Mouse (Mus musculus) gonadal fat pad, adult 2 months (tissue): ENCODE results near the gene Elovl1. TPM values are rescaled to one million over a fixed set of nuclear protein-coding genes. Genes with fewer than 3 reads are reported as not detected.
A peak's percentile ranks its signal among the peaks of the same experiment; 100 is the strongest.

ENCODE experiments used
- DNase-seq: peaks from one replicate; pipeline ENCODE4 v3.0.0-alpha.2; 2012; ENCODE audit warnings: low read depth
- polyA plus RNA-seq: library from polyadenylated mRNA; depleted of rRNA; stranded (reverse); fragments of >200 nt; gene quantifications from 2 replicates; pipeline ENCODE4 v1.2.3, GENCODE M21; 2012; rRNA removed

Gene Elovl1
- 120 and 164 TPM in 2 replicates for polyA plus RNA-seq

DNA sequence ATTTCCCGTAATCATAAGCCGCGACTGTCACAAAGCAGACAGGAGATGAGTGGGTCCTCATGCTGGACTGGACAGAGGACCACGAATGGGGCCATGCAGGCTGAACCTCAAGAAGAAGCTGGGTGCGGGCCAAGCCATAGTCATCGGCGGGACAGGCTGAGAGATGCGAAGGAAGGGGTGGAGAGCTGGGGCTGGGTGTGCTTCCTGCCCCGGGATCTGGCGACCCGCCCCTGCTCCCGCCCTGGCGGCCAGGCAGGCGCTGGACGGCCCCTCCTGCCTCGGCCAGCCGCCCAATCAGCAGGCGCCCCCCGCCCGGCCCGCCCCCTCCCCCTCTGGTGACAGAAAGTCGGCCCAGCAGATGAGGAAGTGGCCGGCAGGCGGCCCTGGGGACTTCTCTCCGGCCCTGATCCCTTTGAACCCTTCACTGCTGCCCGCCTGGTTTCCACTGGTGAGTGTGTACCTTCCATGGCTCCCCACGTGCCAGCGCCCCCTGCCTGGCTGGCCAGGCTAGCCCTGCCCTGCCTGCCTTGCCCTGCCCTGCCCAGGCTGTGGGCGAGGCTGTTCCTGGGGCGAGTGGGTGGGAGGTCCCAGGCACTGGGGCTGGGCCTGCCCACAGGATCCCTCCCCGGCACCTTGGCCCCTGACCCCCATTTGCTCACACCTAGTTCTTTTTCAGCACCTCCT is at the start of gene Elovl1:
TSS of gene Elovl1 (plus strand) at position 326 of the 684 bp plus-strand sequence.
- DNase-seq = no peak

DNA sequence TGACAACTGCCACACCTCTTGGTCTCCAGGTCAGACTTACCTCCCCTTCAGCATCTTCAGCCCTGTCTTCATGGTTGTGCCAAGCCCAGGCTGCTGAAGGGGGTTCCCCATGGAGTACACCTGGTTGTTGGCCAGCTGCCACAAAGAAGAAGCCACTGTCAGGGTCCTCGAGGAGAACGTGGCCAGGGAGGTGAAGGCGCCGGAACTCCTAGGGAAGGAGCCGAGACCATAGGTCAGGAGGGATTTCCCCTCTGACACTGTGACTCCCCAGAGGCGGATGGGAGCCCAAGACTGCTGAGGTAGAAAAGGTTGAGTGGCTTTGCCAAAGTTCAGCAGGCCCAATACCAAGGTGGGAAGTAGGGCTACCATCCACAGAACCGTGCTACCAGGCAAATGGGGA is 44.6 kb upstream of the Elovl1 start:
- DNase-seq = no peak

DNA sequence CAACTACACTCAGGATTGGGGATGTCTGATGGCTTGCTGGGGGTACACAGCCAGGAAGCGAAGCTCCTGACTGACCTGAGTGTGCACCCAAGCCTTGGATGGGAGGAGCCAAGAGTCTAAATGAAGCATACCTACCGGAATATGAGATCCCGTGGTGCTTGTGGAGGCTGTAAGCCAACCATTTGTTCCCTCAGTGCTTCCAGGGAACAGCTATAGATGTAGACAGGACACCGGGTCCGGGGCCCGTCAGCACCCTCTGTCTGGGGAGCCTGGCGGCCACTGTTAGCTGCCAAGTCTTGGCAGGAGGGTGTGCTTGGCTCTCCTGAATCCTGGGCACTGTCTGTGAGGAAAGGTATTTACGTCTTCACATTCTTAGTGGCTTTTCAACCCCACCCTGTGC is 40.6 kb upstream of the Elovl1 start:
- no peak for DNase-seq

DNA sequence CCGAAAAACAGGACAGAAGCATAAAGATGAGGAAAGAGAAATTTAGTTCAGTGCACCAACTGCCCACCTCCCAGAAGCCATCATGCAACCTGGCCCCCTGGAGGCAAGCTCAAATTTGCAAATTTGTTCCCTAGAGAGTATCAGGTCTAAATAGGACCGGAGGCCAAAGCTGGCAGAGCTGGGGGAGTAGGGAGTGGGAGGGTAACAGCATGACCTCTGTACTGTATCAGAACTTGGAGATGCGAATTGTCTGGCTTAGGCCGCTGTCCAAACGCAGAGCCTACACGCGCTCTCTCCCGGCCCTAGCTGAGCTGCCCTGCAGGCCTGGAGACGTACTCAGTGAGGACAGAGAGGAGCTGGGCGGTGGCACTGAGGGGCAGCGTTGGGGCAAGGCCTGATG is 37.7 kb upstream of the Elovl1 start:
- no peak for DNase-seq

DNA sequence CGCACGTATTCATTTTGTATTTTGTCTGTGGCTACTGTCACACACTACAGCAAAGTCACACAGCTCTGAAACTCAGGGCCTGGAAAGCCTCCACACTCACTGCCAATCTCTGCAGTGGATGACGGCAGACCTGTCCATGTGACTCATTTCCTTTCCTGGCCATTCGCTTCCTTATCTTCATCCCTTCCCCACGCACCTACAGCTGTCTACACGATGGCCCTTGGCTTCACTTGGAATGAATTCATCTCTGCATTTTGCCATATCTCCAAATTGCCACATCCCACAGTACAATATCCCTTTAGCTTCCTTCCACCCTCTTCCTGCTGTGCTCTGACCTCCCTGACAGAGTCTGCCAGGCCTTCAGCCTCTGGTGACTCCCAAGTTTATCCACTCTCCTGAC is 33.4 kb upstream of the Elovl1 start:
- no peak for DNase-seq

DNA sequence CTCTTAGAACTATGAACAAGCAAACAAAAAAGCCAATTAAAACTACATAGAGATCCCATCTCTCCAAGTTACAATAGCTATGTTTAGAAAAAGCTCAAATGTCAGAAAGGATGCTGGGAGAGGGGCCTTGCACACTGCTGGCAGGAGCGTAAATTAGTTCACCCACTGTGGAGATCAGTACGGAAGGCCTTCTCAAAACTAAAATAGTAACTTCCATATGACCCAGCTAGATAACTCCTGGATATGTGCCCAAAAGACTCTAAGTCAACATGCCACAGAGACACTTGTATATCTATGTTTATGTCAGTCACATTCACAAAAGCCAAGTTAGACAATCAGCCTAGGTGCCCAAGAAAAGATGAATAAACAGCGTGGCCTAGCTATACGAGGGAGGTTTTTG is 32.6 kb upstream of the Elovl1 start:
- no peak for DNase-seq

DNA sequence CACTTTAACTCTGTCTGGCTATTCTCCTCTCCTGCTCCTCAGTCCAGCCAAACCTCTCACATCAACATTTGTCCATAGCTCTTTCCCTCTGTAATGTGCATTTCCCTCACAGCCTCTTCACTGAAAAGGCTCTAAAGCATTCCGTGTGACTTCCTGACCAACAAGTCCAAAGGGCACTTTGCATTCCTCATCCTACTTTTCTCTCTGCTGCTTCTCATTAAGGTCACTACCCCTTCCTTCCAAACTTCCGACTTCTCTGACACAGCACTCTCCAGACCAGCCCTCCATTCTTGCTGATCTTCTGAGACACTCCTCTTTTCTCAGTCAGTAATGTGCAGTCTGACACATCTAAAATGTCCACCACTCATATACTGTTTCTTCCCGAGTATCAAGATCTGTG is 31.5 kb upstream of the Elovl1 start:
- DNase-seq = no peak

DNA sequence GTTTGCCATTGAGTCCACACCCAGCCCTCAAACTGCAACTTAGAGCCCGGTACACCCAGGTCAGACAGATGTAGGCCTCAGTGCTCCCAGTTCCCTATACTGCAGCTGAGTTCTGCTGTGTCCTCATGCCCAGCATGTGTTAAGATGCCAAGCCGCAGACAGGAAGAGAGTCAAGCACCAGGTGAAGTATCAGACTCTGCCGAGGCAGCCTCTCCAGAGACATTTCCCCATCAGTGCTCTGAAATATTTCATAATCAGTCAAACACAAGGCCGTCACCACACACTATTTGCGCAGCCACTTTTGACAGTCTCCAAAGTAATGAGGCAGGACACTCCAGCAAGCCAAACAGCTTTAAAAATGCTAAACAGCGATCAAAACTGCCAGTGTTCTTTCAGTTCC is 29.5 kb upstream of the Elovl1 start:
- no peak for DNase-seq

DNA sequence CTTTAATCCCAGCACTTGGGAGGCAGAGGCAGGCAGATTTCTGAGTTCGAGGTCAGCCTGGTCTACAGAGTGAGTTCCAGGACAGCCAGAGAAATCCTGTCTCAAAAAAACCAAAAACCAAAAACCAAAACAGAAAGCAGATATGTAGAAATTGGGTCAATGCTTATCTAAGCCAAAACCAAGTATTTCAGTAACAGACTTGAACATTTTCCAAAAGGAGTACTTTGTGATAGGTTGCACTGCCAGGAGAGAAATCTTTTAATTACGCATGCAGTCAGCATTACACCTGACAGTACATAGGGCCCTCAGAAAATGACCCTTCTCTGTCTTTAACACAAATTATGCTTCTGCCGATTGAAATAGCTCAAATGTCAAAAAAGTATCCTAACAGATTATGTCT is 26.5 kb upstream of the Elovl1 start:
- DNase-seq = no peak

DNA sequence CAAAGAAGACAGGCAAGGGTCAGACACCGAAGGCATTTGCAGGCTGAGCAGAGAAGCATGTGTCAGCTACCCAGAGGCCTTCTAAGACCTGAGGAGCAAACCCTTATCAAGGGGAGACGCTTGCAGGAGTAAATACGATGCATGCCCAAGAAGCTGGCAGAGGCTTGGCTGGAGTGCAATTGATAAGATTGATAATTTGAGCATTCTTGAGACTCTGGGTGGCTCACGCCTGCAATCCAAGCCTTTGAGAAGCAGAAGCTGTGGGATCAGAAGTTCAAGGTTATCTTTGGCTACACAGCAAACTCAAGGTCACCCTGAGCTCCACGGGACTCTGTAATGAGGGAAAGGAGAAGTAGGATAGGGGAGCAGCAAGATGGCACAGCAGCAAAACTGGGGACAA is 26.0 kb upstream of the Elovl1 start:
- no peak for DNase-seq

DNA sequence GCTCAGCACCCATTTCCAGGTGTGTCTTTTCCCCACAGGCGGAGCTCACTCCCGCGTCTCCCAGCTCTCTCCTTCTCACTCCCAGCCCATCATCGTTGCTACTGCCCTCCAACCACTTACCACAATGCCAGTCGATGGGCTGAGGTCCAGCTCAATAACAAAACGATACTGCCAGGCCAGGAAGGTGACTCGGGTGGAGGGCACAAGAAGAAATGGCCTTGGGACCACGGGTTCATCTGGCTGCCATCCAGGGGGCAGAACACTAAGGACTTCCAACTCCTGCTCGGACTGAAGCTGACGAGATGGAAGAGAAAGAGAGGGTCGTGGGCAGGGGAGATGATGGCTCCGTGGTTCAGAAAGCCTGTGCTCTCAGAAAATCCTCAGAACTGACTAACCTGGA is 25.2 kb upstream of the Elovl1 start:
- no peak for DNase-seq

DNA sequence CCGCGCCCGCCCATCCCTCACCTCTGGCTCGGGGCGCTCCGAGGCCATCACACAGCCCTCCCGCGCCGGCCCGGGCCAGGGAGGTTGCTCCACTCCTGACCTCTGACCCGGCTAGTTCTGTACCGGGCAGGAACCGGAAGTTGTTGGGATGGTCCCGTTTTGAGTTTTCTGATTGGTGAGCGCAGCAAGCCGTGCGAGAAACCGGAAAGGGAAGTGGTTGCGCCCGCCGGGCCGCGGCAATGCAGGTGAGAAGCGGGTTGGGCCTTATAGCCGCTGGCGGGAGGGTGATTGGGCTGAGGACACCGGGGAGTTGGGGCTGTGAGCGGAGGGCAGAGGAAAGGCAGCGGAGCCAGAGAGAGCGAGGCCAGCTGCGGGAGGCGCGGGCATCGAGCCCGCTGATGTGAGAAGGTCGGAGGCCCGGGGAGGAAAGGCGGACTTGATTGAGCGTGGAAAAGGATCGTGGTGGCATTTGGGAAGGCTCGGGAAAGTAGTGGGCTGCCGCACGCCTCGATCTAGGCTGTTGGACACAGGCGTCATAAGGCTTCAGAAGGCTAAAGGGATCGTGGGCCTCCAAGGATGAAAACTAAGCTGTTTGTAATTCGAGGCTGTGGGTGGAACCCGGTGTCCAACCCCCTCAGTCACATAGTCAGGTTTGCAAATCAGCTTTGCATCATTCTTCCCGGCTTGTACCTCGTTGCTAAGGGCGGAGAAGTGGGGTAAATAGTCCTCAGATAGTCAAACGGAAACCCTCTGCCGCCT is 18.6 kb upstream of the Elovl1 start, which contains the start of the genes Szt2 and Med8:
TSS of gene Szt2 (minus strand) at position 132 of the 759 bp plus-strand sequence.
TSS of gene Med8 (plus strand) at position 196 of the 759 bp plus-strand sequence.
- no peak for DNase-seq

DNA sequence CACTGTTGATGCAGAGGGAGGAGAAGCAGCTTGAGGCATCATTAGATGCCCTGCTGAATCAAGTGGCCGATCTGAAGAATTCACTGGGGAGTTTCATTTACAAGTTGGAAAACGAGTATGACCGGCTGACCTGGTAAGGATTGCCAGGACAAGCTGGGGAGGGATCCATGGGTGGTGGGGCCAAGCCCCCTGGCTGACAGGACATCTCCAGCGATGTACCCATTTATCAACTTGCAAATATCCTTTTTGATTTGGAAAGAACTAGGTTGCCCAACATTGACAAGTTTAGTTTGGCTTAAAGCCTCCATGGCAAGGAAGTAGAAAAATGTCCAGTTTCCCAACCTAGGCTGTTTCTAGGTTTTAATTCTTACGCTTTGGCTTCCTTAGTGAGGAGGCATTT is 17.0 kb upstream of the Elovl1 start:
- peak; percentile 92 for DNase-seq

DNA sequence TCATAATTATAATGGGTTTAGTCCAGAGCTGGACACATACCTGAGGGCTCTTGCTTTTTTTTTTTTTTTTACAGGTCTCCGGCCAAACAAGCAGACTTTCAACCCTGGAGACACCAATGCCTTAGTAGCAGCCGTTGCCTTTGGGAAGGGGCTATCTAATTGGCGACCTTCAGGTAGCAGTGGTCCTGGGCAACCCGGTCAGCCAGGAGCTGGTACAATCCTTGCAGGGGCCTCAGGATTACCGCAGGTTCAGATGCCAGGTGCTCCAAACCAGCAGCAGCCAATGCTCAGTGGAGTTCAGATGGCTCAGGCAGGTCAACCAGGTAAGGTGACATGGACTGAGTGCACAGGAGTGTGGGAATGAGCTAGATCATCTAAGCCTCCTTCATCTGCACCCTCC is 14.3 kb upstream of the Elovl1 start:
- DNase-seq = no peak

DNA sequence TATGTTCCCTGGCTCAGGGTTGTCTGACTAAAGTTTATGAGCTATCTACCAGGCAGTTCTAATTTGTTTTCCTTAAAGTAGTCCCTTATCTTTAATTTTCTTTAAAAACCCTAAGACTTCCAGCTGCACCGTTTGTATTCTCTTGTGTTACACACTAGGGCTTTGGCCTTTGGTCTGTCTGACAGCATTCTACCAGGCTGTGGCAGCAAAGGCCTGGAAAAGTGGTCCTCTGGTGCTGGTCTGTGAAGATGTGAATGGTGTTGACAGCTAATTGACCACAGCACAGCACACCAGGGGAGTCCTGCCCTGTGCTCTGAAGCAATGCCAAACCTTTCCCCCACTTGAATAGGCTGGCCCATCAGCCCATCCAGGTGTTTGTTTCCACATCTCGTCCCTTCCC is 12.1 kb upstream of the Elovl1 start:
- DNase-seq = no peak

DNA sequence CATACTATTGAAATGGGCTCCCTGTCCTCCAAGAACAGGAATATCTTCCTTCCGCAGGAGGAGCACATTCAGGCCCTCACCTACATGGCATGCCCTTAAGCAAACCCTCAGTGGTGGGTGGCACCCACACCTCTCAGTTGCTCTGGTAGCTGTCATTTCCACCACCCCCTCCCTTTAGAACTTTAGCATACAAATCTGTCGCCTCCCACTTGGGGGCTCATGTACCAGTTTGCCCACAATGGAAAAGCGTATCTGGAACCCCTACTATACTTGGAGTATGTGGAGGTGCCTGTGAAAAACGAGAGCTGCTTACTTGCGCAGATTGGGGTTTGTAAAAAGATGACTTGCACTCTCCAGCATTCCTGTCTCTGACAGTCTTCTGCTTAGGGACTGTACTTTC is 11.6 kb upstream of the Elovl1 start:
- no peak for DNase-seq

DNA sequence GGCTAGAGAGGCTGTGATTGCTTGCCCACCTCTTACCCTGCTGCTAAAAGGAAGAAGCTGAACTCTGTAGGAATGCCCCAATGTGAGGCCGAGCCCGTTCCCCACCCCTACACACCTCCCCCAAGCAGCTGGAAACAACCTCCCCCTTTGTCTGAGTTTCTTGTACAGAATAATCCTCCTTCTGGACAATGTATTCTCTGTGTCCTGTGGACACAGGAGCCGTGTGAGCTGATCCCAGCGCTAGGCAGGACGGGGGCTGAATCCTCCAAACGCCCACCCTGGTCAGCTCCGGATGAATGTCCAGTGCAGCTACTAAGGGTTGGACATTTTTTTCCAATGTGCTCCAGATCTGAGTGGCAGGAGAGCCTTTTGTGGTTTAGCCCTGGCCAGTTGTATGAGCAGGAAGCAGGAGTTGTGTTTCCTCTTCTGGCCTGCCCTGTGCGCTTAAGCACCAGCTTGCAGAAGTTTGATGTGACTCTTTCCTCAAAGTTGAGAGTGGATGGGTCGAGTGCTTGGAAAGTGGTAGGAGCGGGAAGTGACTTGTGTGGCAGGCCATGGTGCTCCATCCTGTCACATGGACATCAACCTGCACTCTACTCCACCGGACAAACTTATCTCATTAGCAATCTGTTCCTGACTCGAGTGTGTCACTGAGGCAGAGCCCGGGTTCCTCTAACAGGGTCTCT is 10.6 kb upstream of the Elovl1 start:
- no peak for DNase-seq

DNA sequence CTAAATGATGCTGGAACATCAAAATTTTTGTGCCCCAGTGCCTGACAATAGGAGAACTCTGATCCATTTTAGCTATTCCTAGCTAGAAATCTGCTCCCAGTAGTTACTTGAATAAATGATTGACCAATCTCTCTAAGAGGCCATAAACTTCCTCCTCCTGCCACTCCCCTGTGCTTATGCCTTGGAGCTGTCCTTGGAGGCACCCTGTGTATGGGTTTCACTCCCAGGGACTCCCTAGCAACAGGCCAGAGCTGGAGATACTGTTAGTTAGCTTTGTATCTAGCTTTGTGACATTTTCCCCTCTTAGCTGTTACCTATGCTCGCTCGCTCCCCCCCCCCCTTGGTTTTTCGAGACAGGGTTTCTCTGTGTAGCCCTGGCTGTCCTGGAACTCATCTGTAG is 6.5 kb upstream of the Elovl1 start:
- no peak for DNase-seq

DNA sequence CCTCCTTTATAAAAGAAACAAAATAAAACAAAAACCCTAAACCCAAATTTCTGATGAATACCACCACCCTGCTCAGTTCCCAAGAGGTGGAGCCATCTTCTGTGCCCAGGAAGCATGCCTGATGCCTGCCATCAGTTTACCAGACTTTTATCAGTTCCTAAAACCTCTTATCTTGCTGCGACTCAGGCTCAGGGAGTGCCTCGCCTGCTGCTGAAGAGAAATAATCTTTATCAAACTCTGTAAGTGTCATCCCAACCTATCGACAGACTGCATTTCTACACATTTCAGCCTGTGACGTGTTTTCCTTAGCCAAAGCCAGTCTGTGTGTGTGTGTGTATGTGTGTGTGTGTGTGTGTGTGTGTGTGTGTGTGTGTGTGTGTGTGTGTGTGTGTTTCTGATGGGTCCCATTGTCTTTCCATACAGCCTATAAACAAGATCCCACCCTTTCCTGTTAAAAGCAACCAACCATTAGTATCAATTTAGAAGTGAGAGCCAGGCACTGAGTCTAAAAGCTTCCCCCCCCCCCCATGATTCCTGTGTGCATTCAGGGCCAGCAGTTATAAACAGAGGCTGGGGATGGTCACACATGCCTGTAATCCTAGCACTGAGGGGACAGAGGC is 3.2 kb upstream of the Elovl1 start:
- DNase-seq = no peak

DNA sequence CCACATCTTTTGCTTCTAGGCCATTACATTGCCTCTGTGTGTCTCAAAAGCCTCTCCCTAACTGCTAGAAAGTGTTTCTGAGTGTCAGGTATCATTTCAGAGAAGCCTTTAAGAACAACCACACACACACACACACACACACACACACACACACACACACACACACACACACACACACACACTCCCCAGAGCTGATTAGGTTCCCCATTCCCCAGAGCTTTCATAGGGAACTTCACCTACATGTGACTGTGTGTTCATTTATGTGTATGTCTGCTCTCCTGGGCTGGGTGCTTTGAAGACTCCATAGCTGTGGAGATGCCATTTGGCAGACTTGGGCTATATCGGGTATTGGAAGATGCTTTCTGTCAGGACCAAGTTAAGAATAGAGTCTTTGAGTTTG is 2.5 kb upstream of the Elovl1 start:
- no peak for DNase-seq

DNA sequence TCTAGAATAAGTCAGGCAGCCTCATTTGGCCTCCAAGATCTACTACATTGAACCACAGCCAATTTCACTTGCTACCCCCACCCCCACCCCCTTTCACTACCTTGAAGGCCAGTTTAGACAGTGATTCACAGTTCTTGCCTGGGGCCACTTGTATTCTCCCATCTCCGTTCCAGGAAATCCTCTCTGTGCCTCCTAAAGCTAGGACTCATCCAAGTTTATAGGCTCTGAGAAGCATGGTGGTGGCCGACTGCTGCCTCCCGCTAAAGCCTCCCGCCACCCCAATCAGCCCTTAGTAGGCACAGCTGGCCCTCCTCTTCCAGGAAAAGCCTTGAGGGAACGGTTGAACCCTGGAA is 502 bp upstream of the Elovl1 start:
- no peak for DNase-seq

DNA sequence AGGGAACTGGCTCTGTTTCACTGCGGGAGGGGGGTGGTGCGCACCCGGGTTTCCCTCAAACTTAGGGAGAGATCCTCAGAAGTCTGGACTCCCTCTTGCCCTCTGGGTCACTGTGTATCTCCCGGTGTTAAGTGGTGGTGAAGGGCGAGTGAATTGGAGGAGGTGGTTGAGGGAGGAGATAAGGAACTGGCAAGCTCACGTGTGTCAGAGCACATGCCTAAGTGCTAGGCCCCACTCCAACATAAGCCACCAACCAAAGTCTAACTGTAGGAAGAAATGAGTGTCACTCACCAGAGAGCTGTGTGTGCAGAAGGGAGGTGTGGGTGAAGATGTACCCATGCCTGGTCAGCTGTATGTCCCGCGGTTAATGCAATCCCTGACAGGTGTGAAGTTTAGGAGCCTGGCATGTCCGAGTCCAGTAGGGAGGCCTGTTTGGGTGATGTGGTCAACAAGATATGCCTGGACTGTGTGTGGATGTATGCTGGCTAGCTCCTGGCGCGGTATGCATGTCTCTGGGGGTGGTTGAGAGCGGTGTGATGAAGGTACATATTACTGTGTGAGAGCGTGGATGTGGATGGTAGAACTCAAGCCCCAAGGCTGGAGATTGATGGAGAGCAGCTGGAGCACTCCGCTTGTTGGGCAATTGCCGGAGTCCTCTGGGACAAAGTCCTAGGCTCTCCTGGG is 780 bp downstream of the Elovl1 start:
- no peak for DNase-seq
